Mouse (Mus musculus) left cerebral cortex, adult 6 months (tissue): ENCODE results near the gene Gtf3c3. TPM values are rescaled to one million over a fixed set of nuclear protein-coding genes. Genes with fewer than 3 reads are reported as not detected.

ENCODE experiments used
- long read RNA-seq, 2 experiments: library from polyadenylated mRNA; unstranded; transcript quantifications; one replicate each; pipeline ENCODE4 v2.0.0; 2019 to 2020
- polyA plus RNA-seq: library from polyadenylated mRNA; unstranded; fragments of <200 nt; fragmentation: Nextera tagmentation; gene quantifications from 2 replicates; pipeline ENCODE4 v1.2.3, GENCODE M21; 2021

Gtf3c3 gene
- polyA plus RNA-seq, result 15.2 and 19.6 TPM in 2 replicates
- long read RNA-seq, experiment 1, full-length matches to known transcripts, result 68 of 93 reads
- long read RNA-seq, experiment 1, partial matches to known transcripts, result 16 of 93 reads
- long read RNA-seq, experiment 1, other reads (novel, unspliced or antisense), result 9 of 93 reads
- long read RNA-seq, experiment 2, full-length matches to known transcripts, result 2 of 30 reads
- long read RNA-seq, experiment 2, partial matches to known transcripts, result 5 of 30 reads
- long read RNA-seq, experiment 2, other reads (novel, unspliced or antisense), result 23 of 30 reads

DNA sequence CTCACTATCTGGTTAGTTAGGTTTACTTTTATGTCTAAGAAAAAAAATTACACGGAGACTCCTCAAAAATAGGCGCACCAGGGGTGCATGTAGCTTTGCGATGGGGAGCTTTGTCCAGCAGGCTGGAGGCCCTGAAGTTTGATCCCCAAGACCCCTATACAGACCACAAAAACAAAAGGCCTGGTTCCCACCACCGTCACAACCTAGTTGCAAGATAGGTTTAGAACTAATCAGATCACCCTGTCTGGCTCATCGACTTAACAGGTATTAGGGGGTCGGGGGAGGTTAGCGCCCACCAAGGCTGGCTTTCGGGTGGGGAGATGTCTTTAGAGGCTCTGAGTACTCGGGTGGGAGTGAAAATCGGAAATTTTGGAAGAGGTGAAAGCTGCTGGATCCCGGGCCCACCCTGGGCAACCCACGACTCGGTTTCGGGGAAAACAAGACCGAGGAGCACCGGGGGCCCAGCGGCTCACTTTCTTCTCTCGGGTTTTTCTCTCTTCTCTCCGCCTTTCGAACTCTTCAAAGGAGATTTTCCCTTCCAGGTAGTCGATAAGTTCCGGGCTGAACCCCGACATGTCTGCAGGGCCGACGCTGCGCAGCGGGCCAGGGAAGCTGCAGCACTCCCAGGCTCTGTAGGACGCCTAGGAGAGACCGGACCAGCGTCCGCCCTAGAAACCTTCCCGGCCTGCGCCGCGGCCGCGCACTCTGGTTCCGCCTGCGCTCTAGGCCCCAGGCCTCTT is at the start of gene Gtf3c3:
Gene Gtf3c3, minus strand, starts transcription at position 632 of the 740 bp plus-strand sequence.

Other genes with a start within 250 kb of the Gtf3c3 start
- 6.8 and 10.3 TPM in 2 replicates for gene Hecw2, start 243.8 kb downstream of the Gtf3c3 start, polyA plus RNA-seq
- gene Ccdc150, start 188.3 kb downstream of the Gtf3c3 start, polyA plus RNA-seq, result not detected in 2 replicates
- gene Pgap1, start 118.7 kb upstream of the Gtf3c3 start, polyA plus RNA-seq, result 6.4 TPM in 2 replicates